Mouse (Mus musculus) MEL (cell line): ENCODE measurements at regions not wholly inside any gene's neighbourhood (a gene's known extent, or its start where the extent isn't known, plus 50 kb on each side); places are given as distances from the start of the nearest gene placed in this dataset.

Experiments used
- DNase-seq: peaks from one replicate; pipeline ENCODE4 v3.0.0; 2011; ENCODE audit warnings: low read depth, low spot score
- H3K27ac ChIP-seq: 2 replicates; pipeline ENCODE4 v1.5.1; 2012; ENCODE audit warnings: low read depth, mild to moderate bottlenecking, control low read depth, low read length, moderate library complexity; ENCODE audit not compliant: control insufficient read depth
- H3K27me3 ChIP-seq, 2 experiments: fragments of 150-350 bp in 1 of 2; sonication (generic) in 1 of 2; 2 replicates each; pipeline ENCODE4 v1.6.1; 2012; ENCODE audit warnings: low read length in 2 of 2, mild to moderate bottlenecking in 2 of 2, improper control_type of control experiment in 1 of 2, moderate library complexity in 1 of 2; ENCODE audit not compliant: insufficient read depth in 2 of 2, control insufficient read depth in 1 of 2
- H3K36me3 ChIP-seq, 2 experiments: 2 replicates each; pipeline ENCODE4 v1.6.1; 2012 to 2014; ENCODE audit warnings: low read length in 2 of 2, improper control_type of control experiment in 1 of 2, inconsistent platforms in 1 of 2, mild to moderate bottlenecking in 1 of 2; ENCODE audit not compliant: insufficient read depth in 2 of 2, control insufficient read depth in 1 of 2
- H3K4me1 ChIP-seq, 2 experiments: fragments of 150-350 bp in 1 of 2; sonication (generic) in 1 of 2; 2 replicates each; pipeline ENCODE4 v1.6.1; 2012; ENCODE audit warnings: low read length in 2 of 2, improper control_type of control experiment in 1 of 2, mild to moderate bottlenecking in 1 of 2; ENCODE audit not compliant: insufficient read depth in 2 of 2, control insufficient read depth in 1 of 2
- H3K4me3 ChIP-seq, 2 experiments: fragments of 150-350 bp in 1 of 2; sonication (generic) in 1 of 2; 2 replicates each; pipeline ENCODE4 v1.5.1; 2012; ENCODE audit warnings: low read depth in 2 of 2, low read length in 2 of 2, mild to moderate bottlenecking in 2 of 2, moderate library complexity in 2 of 2, control low read depth in 1 of 2, improper control_type of control experiment in 1 of 2; ENCODE audit not compliant: control insufficient read depth in 1 of 2, insufficient read depth in 1 of 2
- H3K79me2 ChIP-seq: 2 replicates; pipeline ENCODE4 v1.6.1; 2012; ENCODE audit warnings: mild to moderate bottlenecking, low read length, moderate library complexity; ENCODE audit not compliant: control insufficient read depth, poor library complexity, insufficient read depth
- H3K9ac ChIP-seq: 2 replicates; pipeline ENCODE4 v1.6.1; 2012; ENCODE audit warnings: low read depth, mild to moderate bottlenecking, control low read depth, low read length, moderate library complexity; ENCODE audit not compliant: control insufficient read depth, poor library complexity, severe bottlenecking
- H3K9me3 ChIP-seq: fragments of 150-350 bp; sonication (generic); replicated peaks from 2 replicates; pipeline ENCODE4 v1.6.1; 2012; ENCODE audit warnings: mild to moderate bottlenecking, low read length, improper control_type of control experiment, moderate library complexity; ENCODE audit not compliant: insufficient read depth
- BHLHE40 ChIP-seq: IDR thresholded peaks from 2 replicates; pipeline ENCODE4 v1.6.1; 2012; ENCODE audit warnings: low read depth, mild to moderate bottlenecking, inconsistent platforms, low read length, improper control_type of control experiment, borderline replicate concordance
- CHD1 ChIP-seq: IDR thresholded peaks from 2 replicates; pipeline ENCODE4 v1.6.1; 2012; ENCODE audit warnings: low read depth, mild to moderate bottlenecking, inconsistent platforms, low read length, improper control_type of control experiment
- CHD2 ChIP-seq: IDR thresholded peaks from 2 replicates; pipeline ENCODE4 v1.6.1; 2011; ENCODE audit warnings: low read length, improper control_type of control experiment
- ELF1 ChIP-seq: IDR thresholded peaks from 2 replicates; pipeline ENCODE4 v1.6.1; 2014; ENCODE audit warnings: low read depth, mild to moderate bottlenecking, inconsistent platforms, low read length, improper control_type of control experiment, moderate library complexity
- EP300 ChIP-seq, 2 experiments: IDR thresholded peaks; 2 replicates each; pipeline ENCODE4 v1.6.1; 2011; ENCODE audit warnings: improper control_type of control experiment in 2 of 2, low read length in 2 of 2, low read depth in 1 of 2, mild to moderate bottlenecking in 1 of 2
- ETS1 ChIP-seq: IDR thresholded peaks from 2 replicates; pipeline ENCODE4 v1.6.1; 2012; ENCODE audit warnings: low read depth, mild to moderate bottlenecking, inconsistent platforms, low read length, improper control_type of control experiment, moderate library complexity
- GABPA ChIP-seq: IDR thresholded peaks from 2 replicates; pipeline ENCODE4 v1.6.1; 2012; ENCODE audit warnings: low read depth, mild to moderate bottlenecking, inconsistent platforms, low read length, improper control_type of control experiment, moderate library complexity
- HCFC1 ChIP-seq: IDR thresholded peaks from 2 replicates; pipeline ENCODE4 v1.6.1; 2012; ENCODE audit warnings: low read depth, mild to moderate bottlenecking, inconsistent platforms, low read length, improper control_type of control experiment, moderate library complexity
- MAX ChIP-seq: IDR thresholded peaks from 2 replicates; pipeline ENCODE4 v1.6.1; 2011; ENCODE audit warnings: low read length, improper control_type of control experiment
- MXI1 ChIP-seq: IDR thresholded peaks from 2 replicates; pipeline ENCODE4 v1.6.1; 2011; ENCODE audit warnings: mild to moderate bottlenecking, low read depth, low read length, improper control_type of control experiment
- MYB ChIP-seq: IDR thresholded peaks from 2 replicates; pipeline ENCODE4 v1.6.1; 2011; ENCODE audit warnings: mild to moderate bottlenecking, low read depth, low read length, improper control_type of control experiment
- POLR2A ChIP-seq, 2 experiments: IDR thresholded peaks; 2 replicates each; pipeline ENCODE4 v1.6.1; 2011 to 2012; ENCODE audit warnings: low read length in 2 of 2, mild to moderate bottlenecking in 2 of 2, control low read depth in 1 of 2, improper control_type of control experiment in 1 of 2, low read depth in 1 of 2, moderate library complexity in 1 of 2; ENCODE audit not compliant: control insufficient read depth in 1 of 2, insufficient read depth in 1 of 2, poor library complexity in 1 of 2
- POLR2AphosphoS5 ChIP-seq: IDR thresholded peaks from 2 replicates; pipeline ENCODE4 v1.6.1; 2012; ENCODE audit warnings: low read depth, borderline replicate concordance, mild to moderate bottlenecking, inconsistent platforms, low read length, moderate library complexity, mixed read lengths
- RCOR1 ChIP-seq: IDR thresholded peaks from 2 replicates; pipeline ENCODE4 v1.6.1; 2012; ENCODE audit warnings: low read depth, mild to moderate bottlenecking, inconsistent platforms, low read length, improper control_type of control experiment
- SMC3 ChIP-seq: IDR thresholded peaks from 2 replicates; pipeline ENCODE4 v1.6.1; 2011; ENCODE audit warnings: low read depth, low read length, improper control_type of control experiment
- TBP ChIP-seq: IDR thresholded peaks from 2 replicates; pipeline ENCODE4 v1.8.0; 2011; ENCODE audit warnings: low read depth, low read length, improper control_type of control experiment
- TCF12 ChIP-seq: IDR thresholded peaks from 2 replicates; pipeline ENCODE4 v1.6.1; 2014; ENCODE audit warnings: low read depth, mild to moderate bottlenecking, inconsistent platforms, low read length, improper control_type of control experiment, moderate library complexity
- USF1 ChIP-seq: IDR thresholded peaks from 2 replicates; pipeline ENCODE4 v1.6.1; 2014; ENCODE audit warnings: low read depth, mild to moderate bottlenecking, inconsistent platforms, low read length, improper control_type of control experiment, moderate library complexity
- USF2 ChIP-seq, 2 experiments: IDR thresholded peaks; 2 replicates each; pipeline ENCODE4 v1.6.1; 2011 to 2012; ENCODE audit warnings: improper control_type of control experiment in 2 of 2, low read length in 2 of 2, borderline replicate concordance in 1 of 2, inconsistent platforms in 1 of 2, low read depth in 1 of 2, mild to moderate bottlenecking in 1 of 2; ENCODE audit not compliant: insufficient read depth in 1 of 2
- ZC3H11A ChIP-seq: IDR thresholded peaks from 2 replicates; pipeline ENCODE4 v1.6.1; 2012; ENCODE audit warnings: low read depth, mild to moderate bottlenecking, inconsistent platforms, low read length, improper control_type of control experiment
- ZMIZ1 ChIP-seq: IDR thresholded peaks from 2 replicates; pipeline ENCODE4 v1.6.1; 2012; ENCODE audit warnings: low read depth, mild to moderate bottlenecking, inconsistent platforms, low read length, improper control_type of control experiment, moderate library complexity

GRCm38 (mm10) chr2:178976046-178976445 lies 466.2 kb upstream of the Cdh4 start:
- Histone ChIP-seq H3K79me2 (no peaks in the 10 kb centered on the region), H3K4me3 (no peak overlapping the region), H3K27me3 (no peaks in the 10 kb centered on the region), H3K27ac (no peak overlapping the region), H3K9me3 (no peaks in the 10 kb centered on the region), H3K4me1 (no peaks in the 10 kb centered on the region), H3K36me3 (no peaks in the 10 kb centered on the region), H3K9ac (no peak overlapping the region)
- DNase-seq, result no peak
- TF ChIP-seq EP300 (IDR thresholded peaks at IDR 0.05; ENCODE audit: low read depth in 1 of 2, low read length in 2 of 2) (no peak), HCFC1 (no peak), ETS1 (no peak), BHLHE40 (no peak), TBP (no peak), CHD1 (no peak), CHD2 (no peak), MAX (no peak), USF2 (IDR thresholded peaks at IDR 0.05; ENCODE audit: borderline replicate concordance in 1 of 2, insufficient read depth in 1 of 2, low read depth in 1 of 2, low read length in 2 of 2) (no peak), USF1 (no peak), SMC3 (no peak), ZMIZ1 (no peak), MYB (no peak), RCOR1 (no peak), GABPA (no peak), POLR2A (IDR thresholded peaks at IDR 0.05; ENCODE audit: control insufficient read depth in 1 of 2, insufficient read depth in 1 of 2, low read depth in 1 of 2, low read length in 2 of 2, poor library complexity in 1 of 2) (no peak), ELF1 (no peak), TCF12 (no peak), ZC3H11A (no peak)
- TF ChIP-seq, all 39 proteins: peak for 0

- TF ChIP-seq BHLHE40, result no peak
- no peak for TF ChIP-seq EP300 (IDR thresholded peaks at IDR 0.05; ENCODE audit: low read depth in 1 of 2, low read length in 2 of 2)
- TF ChIP-seq HCFC1, result no peak
- no peak for TF ChIP-seq MXI1
- TF ChIP-seq POLR2A (IDR thresholded peaks at IDR 0.05; ENCODE audit: control insufficient read depth in 1 of 2, insufficient read depth in 1 of 2, low read depth in 1 of 2, low read length in 2 of 2, poor library complexity in 1 of 2), result no peak
- no peak for TF ChIP-seq CHD2
- TF ChIP-seq TCF12, result no peak
- TF ChIP-seq POLR2AphosphoS5, result no peak
- TF ChIP-seq, all 39 proteins: peak for 0
- Histone ChIP-seq H3K27me3 (no peaks in the 10 kb centered on the region), H3K4me3 (no peak overlapping the region), H3K4me1 (no peaks in the 10 kb centered on the region), H3K9ac (no peak overlapping the region), H3K79me2 (no peaks in the 10 kb centered on the region), H3K27ac (no peak overlapping the region), H3K9me3 (no peaks in the 10 kb centered on the region), H3K36me3 (no peaks in the 10 kb centered on the region)
- no peak for DNase-seq
Observed at GRCm38 (mm10) chr2:178976495-178976894, 465.7 kb upstream of the Cdh4 start.
